Mouse (Mus musculus) C2C12 (cell line): ENCODE measurements at regions not wholly inside any gene's neighbourhood (a gene's known extent, or its start where the extent isn't known, plus 50 kb on each side); places are given as distances from the start of the nearest gene placed in this dataset.

ENCODE experiments used
- H3K27me3 ChIP-seq: one replicate; pipeline ENCODE4 v1.6.1; 2011; ENCODE audit not compliant: control insufficient read depth, insufficient read depth, insufficient read length
- H3K36me3 ChIP-seq: one replicate; pipeline ENCODE4 v1.6.1; 2011; ENCODE audit not compliant: control insufficient read depth, insufficient read depth
- H3K4me3 ChIP-seq: one replicate; pipeline ENCODE4 v1.5.1; 2011; ENCODE audit warnings: mild to moderate bottlenecking, control low read depth; ENCODE audit not compliant: poor library complexity, insufficient read depth, severe bottlenecking
- H3K79me2 ChIP-seq: one replicate; pipeline ENCODE4 v1.6.1; 2011; ENCODE audit not compliant: control insufficient read depth, insufficient read depth
- H3K79me3 ChIP-seq: one replicate; pipeline ENCODE4 v1.6.1; 2011; ENCODE audit warnings: low read depth, control low read depth
- H3ac ChIP-seq: one replicate; pipeline ENCODE3; 2011; ENCODE audit warnings: low read depth; ENCODE audit not compliant: control insufficient read depth, insufficient read length
- CEBPB ChIP-seq: IDR thresholded peaks from one replicate; pipeline ENCODE4 v1.6.1; 2011; ENCODE audit warnings: low read depth, mild to moderate bottlenecking, control low read depth, moderate library complexity
- CTCF ChIP-seq: IDR thresholded peaks from one replicate; pipeline ENCODE4 v1.5.1; 2011; ENCODE audit not compliant: control insufficient read depth, insufficient read depth, insufficient read length
- FOSL1 ChIP-seq: IDR thresholded peaks from one replicate; pipeline ENCODE4 v1.8.0; 2011; ENCODE audit warnings: mild to moderate bottlenecking, low read length; ENCODE audit not compliant: poor library complexity, insufficient read depth, severe bottlenecking
- MAX ChIP-seq: IDR thresholded peaks from one replicate; pipeline ENCODE4 v1.6.1; 2011; ENCODE audit warnings: mild to moderate bottlenecking, control low read depth
- MYOG ChIP-seq: IDR thresholded peaks from one replicate; pipeline ENCODE4 v1.6.1; 2011; ENCODE audit not compliant: control insufficient read depth, insufficient read length; ENCODE audit errors: extremely low read depth

GRCm38 (mm10) chr3:132035176-132035575 lies 49.9 kb upstream of the Dkk2 start:
- no peaks in the 10 kb centered on the region for H3K79me3 ChIP-seq
- no peak overlapping the region for H3ac ChIP-seq
- TF ChIP-seq CTCF = no peak
- no peak for TF ChIP-seq MYOG
- no peak for TF ChIP-seq MAX
- no peak for TF ChIP-seq FOSL1
- no peak for TF ChIP-seq CEBPB
- H3K36me3 ChIP-seq = no peaks in the 10 kb centered on the region
- H3K79me2 ChIP-seq = no peaks in the 10 kb centered on the region
- H3K4me3 ChIP-seq = no peak overlapping the region
- H3K27me3 ChIP-seq = no peaks in the 10 kb centered on the region
